Mouse (Mus musculus) inflammation-experienced regulatory T-cells, adult 6 months (primary cell): ENCODE results near the gene Map2k1. TPM values are rescaled to one million over a fixed set of nuclear protein-coding genes. Genes with fewer than 3 reads are reported as not detected.
"Not testable (repeated sequence)": the region's sequence is repeated elsewhere in the genome, so short reads cannot be mapped to it uniquely, and the experiment has no call there.

Experiments
- ATAC-seq: one replicate; pipeline ENCODE4 v1.8.0; 2017
- polyA plus RNA-seq, 3 experiments: library from polyadenylated mRNA; unstranded; fragments of 100-300 nt; shearing (Covaris generic); gene quantifications; one replicate each; pipeline ENCODE4 v1.2.1; 2017

Gene Map2k1
- polyA plus RNA-seq, 3 experiments from 2014 or later = 24.0 to 24.2 (median 24.1) TPM

- ATAC-seq = not testable (repeated sequence)
These were observed 114.5 kb downstream of the Map2k1 start for GRCm38 (mm10) chr9:64138896-64139295.

Other genes with a start within 250 kb of the Map2k1 start
- gene Smad6, start 231.6 kb downstream of the Map2k1 start, polyA plus RNA-seq = not detected
- gene Lctl, start 136.5 kb downstream of the Map2k1 start, polyA plus RNA-seq = not detected
- 10 to 100 TPM in 1 of 3 experiments, 1 to 10 TPM in 2; 4.2 to 12.4 (median 5.0) TPM for gene Zwilch, start 80.5 kb downstream of the Map2k1 start, polyA plus RNA-seq
- gene Rpl4, start 80.3 kb downstream of the Map2k1 start, polyA plus RNA-seq = 1,000 to 10,000 TPM; 2,319 to 3,701 (median 3,342) TPM
- gene Snapc5, start 74.4 kb downstream of the Map2k1 start, polyA plus RNA-seq = 10 to 100 TPM; 55.9 to 72.3 (median 57.0) TPM
- 10 to 100 TPM in 2 of 3 experiments, 1 to 10 TPM in 1; 6.5 to 12.9 (median 12.1) TPM for gene Uchl4, start 18.4 kb downstream of the Map2k1 start, polyA plus RNA-seq
- 100 to 1,000 TPM in 1 of 3 experiments, 10 to 100 TPM in 2; 52.8 to 148 (median 66.4) TPM for gene Tipin, start 27.9 kb upstream of the Map2k1 start, polyA plus RNA-seq
- 10 to 100 TPM in 2 of 3 experiments, 1 to 10 TPM in 1; 9.5 to 11.8 (median 11.2) TPM for gene Dis3l, start 87.7 kb upstream of the Map2k1 start, polyA plus RNA-seq
- under 1 TPM; 0.21 to 0.40 (median 0.32) TPM for gene Megf11, start 132.0 kb upstream of the Map2k1 start, polyA plus RNA-seq